Mouse (Mus musculus): ENCODE measurements around the gene Mesd.

Mesd gene

DNA sequence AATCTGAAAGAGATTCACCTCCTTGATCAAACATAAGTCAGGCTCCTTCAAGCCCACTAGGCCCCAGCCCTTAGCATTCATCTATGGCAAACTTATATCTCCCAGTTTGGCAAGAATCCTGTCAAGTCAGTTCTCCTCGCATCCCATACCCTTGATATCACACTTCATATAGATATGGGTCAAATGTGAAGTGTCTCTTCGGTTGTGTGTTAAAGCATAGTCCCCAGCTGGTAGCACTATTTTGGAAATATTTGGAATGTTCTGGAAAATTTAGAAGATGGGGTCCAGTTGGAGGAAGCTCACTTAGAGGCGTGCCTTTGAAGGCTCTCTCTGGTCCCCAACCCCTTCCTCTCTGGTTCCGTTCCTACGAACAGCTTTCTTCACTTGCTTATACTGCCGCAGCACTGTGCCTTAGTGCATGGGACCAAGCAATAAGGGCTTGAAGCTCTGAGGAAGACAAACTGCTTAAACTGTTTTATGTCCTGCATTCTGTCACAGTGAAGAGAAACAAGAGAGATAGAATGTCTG lies 29.2 kb downstream of the Mesd start:
- DNase-seq (ENCODE audit: extremely low spot score), result no peak

DNA sequence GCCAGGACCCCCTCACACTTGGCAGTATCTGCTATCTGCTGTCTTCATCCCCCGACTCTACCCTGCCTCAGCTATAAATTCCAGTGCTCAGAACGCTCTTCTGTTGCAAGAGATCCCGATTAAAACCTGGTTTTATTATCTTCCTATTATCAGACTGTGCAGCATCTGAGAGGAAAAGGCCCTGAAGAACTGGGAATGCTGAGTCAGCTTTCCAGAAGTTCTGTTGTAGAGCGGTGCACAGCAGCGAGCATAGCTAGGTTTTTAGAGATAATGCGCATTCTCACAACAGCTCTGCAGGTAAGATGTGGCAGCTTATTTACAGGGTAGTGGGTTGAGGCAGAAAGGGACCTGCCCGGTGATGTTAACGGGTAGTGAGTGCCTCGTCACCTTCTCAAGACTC lies 29.7 kb downstream of the Mesd start:
- no peak for DNase-seq (ENCODE audit: extremely low spot score)

DNA sequence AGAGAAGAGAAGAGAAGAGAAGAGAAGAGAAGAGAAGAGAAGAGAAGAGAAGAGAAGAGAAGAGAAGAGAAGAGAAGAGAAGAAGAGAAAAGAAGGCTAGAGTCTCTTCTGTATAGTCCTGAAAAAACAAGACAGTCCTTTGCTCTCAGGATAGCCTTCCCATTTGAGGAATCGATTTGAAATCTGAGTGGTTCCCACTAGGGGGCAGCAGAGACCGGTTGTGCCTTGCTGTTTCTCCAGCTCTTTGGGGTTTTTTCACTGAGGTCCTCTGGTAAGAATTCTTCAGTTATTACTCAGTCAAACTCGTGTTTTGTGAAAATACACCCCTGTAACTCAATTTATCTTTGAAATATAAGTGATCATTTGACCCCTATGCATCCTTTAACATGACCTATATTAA lies 30.3 kb downstream of the Mesd start:
- DNase-seq (ENCODE audit: extremely low spot score), result peak; percentile 80

DNA sequence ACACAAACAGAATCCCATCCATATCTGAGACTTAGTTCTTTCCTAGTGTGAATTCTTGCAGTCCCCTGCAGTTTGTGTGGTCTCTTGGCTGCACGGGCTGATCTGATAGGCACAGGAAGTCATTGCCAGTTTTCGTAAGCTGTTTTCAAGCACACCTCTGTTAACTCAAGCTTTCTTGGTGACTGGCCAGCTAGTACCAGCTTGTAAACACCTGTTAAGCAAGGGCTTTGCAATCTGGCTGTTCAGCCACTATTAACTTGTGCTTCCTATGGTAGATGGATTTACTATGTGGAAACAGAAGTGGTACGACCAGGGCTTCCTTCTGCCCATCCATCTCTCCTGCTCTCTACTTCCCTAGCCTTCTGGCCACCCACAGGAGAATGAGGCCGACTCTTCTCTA lies 36.0 kb downstream of the Mesd start:
- no peak for DNase-seq (ENCODE audit: extremely low spot score)

DNA sequence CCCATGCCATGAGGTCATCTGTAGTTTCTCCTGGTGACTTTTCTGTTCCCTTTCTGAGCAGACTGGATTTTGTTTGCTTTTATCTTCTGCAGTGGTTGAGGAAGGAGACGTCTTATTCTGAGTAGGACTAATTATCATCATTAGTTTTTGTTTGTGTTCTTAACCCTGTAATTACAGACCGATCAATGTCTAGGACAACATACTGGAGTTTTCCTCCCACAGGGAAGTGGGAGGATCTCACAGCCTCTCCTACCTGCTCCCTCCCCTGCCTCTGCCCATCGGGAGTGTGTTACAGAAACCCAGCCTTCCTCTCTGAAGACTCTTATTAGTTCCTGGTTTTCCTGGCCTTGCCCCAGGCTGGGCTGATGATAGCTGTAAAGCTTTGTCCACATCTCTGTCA lies 37.4 kb downstream of the Mesd start:
- DNase-seq (ENCODE audit: extremely low spot score), result no peak

DNA sequence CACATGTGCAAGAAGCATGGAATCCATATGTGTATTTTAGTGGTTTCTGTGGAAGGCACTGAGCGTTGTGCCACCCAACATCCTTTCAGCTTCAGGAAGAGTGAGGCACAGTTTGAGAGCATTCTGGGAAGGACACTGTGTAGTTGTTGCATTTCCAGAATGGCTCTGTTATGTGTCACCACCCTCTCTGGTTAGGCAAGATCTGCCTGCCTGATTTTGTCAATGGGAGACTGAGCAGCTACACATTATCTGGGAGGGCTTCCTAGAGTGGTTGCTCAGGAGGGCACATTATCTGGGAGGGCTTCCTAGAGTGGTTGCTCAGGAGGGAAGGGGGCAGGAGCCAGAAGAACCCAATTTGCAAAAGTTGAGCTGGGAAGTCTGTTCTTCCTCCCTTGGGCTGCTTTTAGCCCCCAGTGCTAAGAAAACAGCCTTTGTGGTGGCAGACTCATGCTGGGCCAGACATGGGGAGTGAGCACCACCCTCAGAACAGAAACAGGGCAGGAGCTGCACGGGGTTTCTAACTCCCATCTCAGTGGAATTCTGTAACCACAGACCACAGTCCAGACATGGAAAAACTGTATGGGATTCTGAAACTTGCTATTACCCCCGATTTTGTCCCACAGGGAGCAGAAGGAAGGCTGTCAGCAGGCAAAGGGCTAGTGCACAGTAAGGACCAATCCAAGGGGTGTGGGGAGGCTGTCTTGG lies 54.9 kb downstream of the Mesd start:
- no peak for DNase-seq (ENCODE audit: extremely low spot score)

DNA sequence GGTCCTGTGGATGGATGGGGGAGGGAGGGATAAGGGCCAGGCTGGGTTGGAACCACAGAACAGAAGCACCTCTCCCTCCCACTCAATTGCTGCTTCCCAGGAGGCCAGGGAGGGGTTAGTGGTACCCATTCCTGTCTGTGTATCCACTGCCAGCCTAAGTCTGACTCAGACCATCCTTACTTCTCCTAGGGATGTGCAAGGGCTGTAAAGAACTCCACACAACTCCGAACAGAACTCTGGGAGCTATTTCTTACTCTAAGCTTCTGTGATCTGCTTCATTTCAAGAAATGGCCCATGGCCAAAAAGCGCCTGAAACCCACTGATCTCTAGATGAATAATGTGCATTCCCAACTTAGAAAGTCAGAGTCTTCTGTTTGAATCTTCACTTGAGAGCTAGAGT lies 55.9 kb downstream of the Mesd start:
- no peak for DNase-seq (ENCODE audit: extremely low spot score)

DNA sequence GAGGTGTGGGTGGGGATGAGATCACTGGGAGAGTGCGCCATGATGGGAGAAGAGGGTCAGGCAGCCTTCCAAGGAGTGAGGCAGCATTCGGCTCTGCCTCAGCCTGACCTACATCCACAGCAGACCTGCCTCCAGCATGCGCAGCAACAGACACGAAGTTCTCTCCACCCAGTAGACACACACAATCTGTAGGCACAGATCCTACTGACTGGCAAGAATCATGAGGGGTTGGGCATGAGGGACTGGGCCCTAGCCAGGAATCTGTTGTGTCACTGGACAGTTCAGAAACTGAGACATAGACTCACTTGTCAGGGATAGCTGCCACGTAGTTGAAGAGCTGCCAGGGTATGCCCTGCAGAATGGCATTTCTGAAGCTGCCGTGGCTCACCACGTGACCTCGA lies 57.4 kb downstream of the Mesd start:
- DNase-seq (ENCODE audit: extremely low spot score), result no peak

DNA sequence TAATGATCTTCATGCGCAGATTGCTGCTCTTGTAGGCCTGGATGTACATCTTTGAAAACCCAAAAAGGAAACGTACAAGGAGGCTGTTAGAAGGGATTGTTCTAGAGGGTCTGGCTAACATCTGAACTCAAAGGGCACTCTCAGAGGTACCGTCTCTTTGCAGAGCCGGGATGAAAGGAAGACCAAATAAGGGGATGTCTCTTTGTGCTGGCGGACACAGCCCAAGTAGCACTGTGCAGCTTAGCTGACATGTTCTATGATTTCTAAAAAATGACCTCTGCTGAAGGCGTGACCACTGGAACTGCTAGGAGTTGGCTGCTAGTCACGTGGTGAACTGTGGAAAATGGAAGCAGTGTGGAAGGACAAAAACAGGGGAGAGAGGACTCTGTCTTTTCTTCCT lies 64.5 kb downstream of the Mesd start:
- DNase-seq (ENCODE audit: extremely low spot score), result no peak

DNA sequence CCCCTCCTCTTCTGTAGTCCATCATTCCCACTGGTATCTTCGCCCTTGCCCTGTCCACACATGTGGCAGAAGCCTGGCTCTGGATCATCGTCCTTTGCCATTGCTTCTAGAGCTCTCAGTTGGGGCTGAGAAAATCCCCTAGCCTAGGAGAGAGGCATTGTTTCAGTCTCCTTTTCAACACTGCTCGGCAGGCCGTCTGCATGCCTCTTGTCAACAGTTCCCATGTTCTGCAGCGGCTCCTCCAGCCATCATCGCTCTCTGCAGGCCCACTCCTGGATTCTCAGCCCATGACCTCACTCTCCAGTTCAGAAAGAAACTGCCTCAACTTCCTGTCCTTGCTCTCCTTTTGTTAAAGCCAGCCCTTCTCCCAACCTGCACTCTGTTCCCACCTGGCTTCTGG lies 65.4 kb downstream of the Mesd start:
- DNase-seq (ENCODE audit: extremely low spot score), result no peak

Data from embryo, embryonic 9.5 days (tissue).